Mouse (Mus musculus): ENCODE data around the gene Trim66. TPM values are rescaled to one million over a fixed set of nuclear protein-coding genes. Genes with fewer than 3 reads are reported as not detected.

Gene Trim66
- polyA plus RNA-seq, 1 experiment, result 0.09 TPM

DNA sequence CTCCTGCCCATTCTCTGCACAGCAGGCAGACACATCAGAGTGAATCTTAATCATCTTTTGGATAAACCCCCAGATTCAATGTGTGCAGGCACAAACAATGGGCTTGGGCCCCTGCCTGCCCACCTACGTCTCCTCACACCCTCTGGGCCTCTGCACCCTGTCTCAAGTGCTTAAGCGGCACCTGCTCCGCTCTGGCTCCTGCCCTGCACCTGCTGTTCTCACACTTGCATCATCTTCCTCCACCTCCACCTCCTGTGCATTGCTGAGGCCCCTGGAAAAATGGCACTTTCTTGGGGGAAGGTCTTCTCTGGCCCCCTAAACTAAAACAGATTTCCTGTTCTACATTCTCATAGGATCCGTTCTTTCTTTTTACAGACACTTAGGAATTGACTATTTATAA lies 26.0 kb upstream of the Trim66 start:
- TF ChIP-seq CTCF (IDR thresholded peaks at IDR 0.05; ENCODE audit: insufficient read depth, low read length), result no peak
- no peak for TF ChIP-seq POLR2A (IDR thresholded peaks at IDR 0.05; ENCODE audit: borderline replicate concordance, extremely low read depth, low read depth, low read length)
- 82% methylated on average over 4 of the region's 4 CpGs for WGBS
- no peak for DNase-seq
- Histone ChIP-seq H3K4me1 (ENCODE audit: control insufficient read depth, insufficient read depth, low read length) (peaks cover 15% of the 10 kb centered on the region), H3K4me3 (replicated peaks; ENCODE audit: extremely low read depth, low read depth, low read length) (no peak overlapping the region)

DNA sequence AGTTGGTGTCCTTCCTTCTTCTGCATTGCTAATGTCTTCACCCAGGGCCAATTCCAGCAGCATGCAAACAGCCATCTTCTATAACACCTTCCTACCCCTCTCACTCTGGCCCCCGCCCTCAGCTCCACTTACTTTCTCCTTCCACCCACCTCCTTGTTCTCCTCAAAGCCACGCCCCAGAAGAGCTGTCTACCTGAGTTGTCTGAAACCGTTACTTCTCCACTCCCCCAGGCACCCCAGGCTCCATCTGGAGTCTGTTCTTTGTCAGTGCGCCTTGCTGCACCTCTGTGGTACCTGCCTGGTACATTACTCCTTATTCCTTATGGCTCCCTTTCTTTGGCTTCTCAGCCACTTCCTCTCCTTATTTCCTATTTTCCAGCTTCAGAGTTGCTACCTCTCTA lies 25.2 kb upstream of the Trim66 start:
- H3K4me1 ChIP-seq (ENCODE audit: control insufficient read depth, insufficient read depth, low read length), result peaks cover 19% of the 10 kb centered on the region
- WGBS, result 87% methylated on average over 4 of the region's 4 CpGs
- H3K4me3 ChIP-seq (replicated peaks; ENCODE audit: extremely low read depth, low read depth, low read length), result no peak overlapping the region
- TF ChIP-seq CTCF (IDR thresholded peaks at IDR 0.05; ENCODE audit: insufficient read depth, low read length) (no peak), POLR2A (IDR thresholded peaks at IDR 0.05; ENCODE audit: borderline replicate concordance, extremely low read depth, low read depth, low read length) (no peak)
- DNase-seq, result no peak

DNA sequence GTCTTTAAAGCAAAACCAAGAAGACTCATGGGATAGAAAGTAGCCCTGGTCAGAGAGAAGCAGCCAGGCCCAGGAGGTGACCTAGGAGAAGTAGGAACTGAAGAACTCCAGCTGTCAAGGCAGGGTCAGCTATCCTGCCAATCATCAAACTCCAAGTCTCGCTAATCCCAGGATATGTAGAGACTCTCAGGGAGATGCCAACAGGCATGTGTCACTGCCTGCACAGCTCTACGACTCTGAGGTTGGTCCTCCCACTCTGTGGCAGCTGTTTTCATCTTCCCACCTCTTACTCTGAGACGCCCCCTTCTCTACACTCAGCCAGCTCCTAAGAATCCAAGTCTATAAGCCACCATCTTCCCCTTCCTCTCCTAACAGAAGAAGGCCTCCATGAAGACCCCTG lies 24.8 kb upstream of the Trim66 start:
- DNase-seq, result no peak
- TF ChIP-seq POLR2A (IDR thresholded peaks at IDR 0.05; ENCODE audit: borderline replicate concordance, extremely low read depth, low read depth, low read length), result no peak
- TF ChIP-seq CTCF (IDR thresholded peaks at IDR 0.05; ENCODE audit: insufficient read depth, low read length), result no peak
- H3K4me3 ChIP-seq (replicated peaks; ENCODE audit: extremely low read depth, low read depth, low read length), result no peak overlapping the region
- peaks cover 19% of the 10 kb centered on the region for H3K4me1 ChIP-seq (ENCODE audit: control insufficient read depth, insufficient read depth, low read length)
- WGBS, result 39% methylated on average over 3 of the region's 3 CpGs

DNA sequence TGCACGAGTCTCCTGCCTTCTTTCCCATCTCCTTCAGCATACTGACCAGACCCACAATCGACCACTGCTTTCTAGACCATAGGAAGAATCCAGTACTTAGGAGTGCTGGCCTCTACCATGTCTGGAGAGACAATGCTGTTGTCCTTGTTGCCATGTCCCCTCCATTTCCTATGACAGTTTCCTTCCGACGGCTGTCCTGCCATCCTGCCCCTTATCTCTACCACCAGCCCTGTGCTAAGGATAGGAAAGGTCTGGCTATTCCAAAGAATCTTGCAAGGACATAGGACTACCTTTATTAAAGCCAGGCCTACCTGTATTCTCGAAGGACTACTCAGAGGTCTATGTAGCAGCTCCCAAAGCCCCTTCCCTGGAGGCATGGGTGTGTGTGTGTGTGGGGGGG lies 23.6 kb upstream of the Trim66 start:
- WGBS, result 44% methylated on average over 5 of the region's 5 CpGs

DNA sequence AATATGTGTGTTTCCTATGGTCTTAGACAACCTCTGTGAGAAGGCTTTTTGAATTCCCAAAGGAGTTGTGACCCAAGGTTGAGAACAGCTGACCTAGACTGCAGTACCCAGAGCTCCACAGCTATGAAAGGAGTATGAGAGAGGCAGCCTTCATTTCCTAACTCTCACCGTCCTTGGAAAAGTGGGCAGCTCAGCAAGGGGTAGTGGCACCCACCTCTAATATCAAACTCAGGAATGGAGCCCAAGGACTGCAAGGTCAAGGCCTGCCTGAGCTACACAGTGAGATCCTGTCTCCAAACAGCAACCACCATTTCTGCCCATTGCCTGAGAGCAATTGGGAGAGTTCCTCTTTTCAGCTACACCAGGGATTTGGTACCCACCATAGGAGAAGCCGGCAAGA lies 21.8 kb upstream of the Trim66 start:
- Histone ChIP-seq H3K4me3 (replicated peaks; ENCODE audit: extremely low read depth, low read depth, low read length) (no peak overlapping the region), H3K4me1 (ENCODE audit: control insufficient read depth, insufficient read depth, low read length) (peaks cover 17% of the 10 kb centered on the region)
- DNase-seq, result no peak
- WGBS, result 64% methylated on average over 2 of the region's 2 CpGs
- no peak for TF ChIP-seq POLR2A (IDR thresholded peaks at IDR 0.05; ENCODE audit: borderline replicate concordance, extremely low read depth, low read depth, low read length)
- TF ChIP-seq CTCF (IDR thresholded peaks at IDR 0.05; ENCODE audit: insufficient read depth, low read length), result no peak

More for the DNA sequence above, 23.6 kb upstream of the Trim66 start:
- peaks cover 17% of the 10 kb centered on the region for H3K4me1 ChIP-seq (ENCODE audit: control insufficient read depth, insufficient read depth, low read length)
- no peak overlapping the region for H3K4me3 ChIP-seq (replicated peaks; ENCODE audit: extremely low read depth, low read depth, low read length)
- no peak for TF ChIP-seq POLR2A (IDR thresholded peaks at IDR 0.05; ENCODE audit: borderline replicate concordance, extremely low read depth, low read depth, low read length)
- TF ChIP-seq CTCF (IDR thresholded peaks at IDR 0.05; ENCODE audit: insufficient read depth, low read length), result no peak
- no peak for DNase-seq

DNA sequence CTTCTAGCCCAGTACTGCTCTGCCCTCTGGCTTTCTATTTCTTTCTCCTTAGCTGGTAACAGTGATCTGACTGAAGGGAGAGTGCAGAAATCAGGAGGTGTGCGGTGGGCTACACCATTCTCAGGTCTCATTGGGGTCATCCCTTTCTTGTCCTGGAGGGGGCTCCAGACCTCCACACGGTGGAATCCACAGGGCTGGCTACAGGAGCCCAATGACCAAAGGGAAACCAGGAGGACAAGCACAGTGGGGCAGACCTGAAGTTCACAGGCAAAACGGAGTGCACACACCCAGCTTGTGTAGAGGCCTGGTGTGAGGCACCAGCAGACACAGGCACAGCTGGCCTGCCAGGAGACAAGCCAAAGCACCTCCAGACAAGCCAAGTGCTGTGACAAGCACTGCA lies 20.4 kb upstream of the Trim66 start:
- TF ChIP-seq POLR2A (IDR thresholded peaks at IDR 0.05; ENCODE audit: borderline replicate concordance, extremely low read depth, low read depth, low read length) (no peak), CTCF (IDR thresholded peaks at IDR 0.05; ENCODE audit: insufficient read depth, low read length) (peak; percentile 65)
- Histone ChIP-seq H3K4me3 (replicated peaks; ENCODE audit: extremely low read depth, low read depth, low read length) (no peak overlapping the region), H3K4me1 (ENCODE audit: control insufficient read depth, insufficient read depth, low read length) (peaks cover 26% of the 10 kb centered on the region)
- 19% methylated on average over 3 of the region's 3 CpGs for WGBS
- DNase-seq, result peak; percentile 47

DNA sequence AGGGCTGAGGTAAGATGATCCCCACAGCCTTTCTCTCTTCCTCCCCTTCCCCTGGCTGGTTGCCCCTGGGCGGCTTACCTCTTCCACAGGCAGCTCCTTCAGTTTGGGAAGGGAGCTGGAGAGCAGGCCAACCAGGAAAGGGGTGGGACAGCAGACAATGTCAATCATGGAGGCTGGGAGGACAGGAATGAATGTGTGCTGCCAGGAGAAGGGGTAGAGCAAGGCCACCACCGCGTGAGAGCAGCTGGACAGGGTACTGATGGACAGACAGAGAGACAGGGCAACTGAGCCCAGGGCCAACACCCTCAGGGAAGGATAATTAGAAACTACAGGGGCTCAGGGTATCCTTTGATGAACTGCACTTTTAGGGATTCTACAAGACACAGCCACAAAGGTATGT lies 19.6 kb upstream of the Trim66 start:
- H3K4me1 ChIP-seq (ENCODE audit: control insufficient read depth, insufficient read depth, low read length), result peaks cover 26% of the 10 kb centered on the region
- DNase-seq, result no peak
- WGBS, result 47% methylated on average over 3 of the region's 3 CpGs
- TF ChIP-seq CTCF (IDR thresholded peaks at IDR 0.05; ENCODE audit: insufficient read depth, low read length) (no peak), POLR2A (IDR thresholded peaks at IDR 0.05; ENCODE audit: borderline replicate concordance, extremely low read depth, low read depth, low read length) (no peak)
- H3K4me3 ChIP-seq (replicated peaks; ENCODE audit: extremely low read depth, low read depth, low read length), result no peak overlapping the region

DNA sequence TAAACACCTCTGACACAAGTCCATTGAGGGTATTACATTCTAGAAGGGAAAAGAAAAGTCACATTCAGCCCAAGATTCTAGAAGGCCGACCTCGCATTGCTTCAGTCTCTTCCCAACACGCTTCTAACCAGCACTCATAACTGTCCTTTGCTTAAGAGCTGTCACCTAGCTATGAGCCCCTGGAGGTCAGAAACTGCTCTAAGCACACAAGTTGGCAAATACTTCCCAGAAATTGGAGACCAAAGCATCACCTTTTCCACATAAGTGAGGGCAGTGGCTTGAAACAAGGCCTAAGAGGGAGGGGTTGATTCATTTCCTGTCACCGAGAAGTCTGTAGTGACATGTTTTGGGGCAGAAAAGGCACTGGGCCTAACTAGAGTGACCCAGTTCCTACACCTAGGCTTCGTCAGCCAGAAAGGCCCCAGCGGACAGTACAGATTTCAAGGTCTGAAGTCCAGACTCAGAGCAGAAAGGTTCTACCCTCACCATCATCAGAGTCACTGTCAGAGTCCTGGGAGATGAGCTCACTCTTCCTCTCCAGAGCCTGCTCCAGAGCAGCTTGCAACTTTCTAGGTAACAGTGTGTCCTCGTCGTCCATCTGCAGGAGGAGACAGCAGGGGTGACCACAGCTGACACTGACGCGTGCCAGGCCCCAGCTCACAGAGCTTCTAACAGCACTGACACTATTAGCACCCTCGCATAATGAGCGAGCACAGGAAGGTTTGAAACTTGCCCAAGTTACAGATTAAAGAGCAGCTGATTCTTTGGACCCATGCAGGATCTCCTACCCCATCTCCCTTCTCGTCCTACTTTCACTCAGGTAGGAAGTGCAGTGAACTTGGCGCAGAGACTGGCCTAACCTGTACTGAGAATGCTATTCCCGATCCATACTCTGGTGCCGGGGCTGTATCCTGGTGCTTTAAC lies 18.1 kb upstream of the Trim66 start:
- 67% methylated on average over 16 of the region's 16 CpGs for WGBS
- no peak for DNase-seq
- no peak for TF ChIP-seq CTCF (IDR thresholded peaks at IDR 0.05; ENCODE audit: insufficient read depth, low read length)
- TF ChIP-seq POLR2A (IDR thresholded peaks at IDR 0.05; ENCODE audit: borderline replicate concordance, extremely low read depth, low read depth, low read length), result no peak
- Histone ChIP-seq H3K4me1 (ENCODE audit: control insufficient read depth, insufficient read depth, low read length) (peaks cover 17% of the 10 kb centered on the region), H3K4me3 (replicated peaks; ENCODE audit: extremely low read depth, low read depth, low read length) (no peak overlapping the region)

DNA sequence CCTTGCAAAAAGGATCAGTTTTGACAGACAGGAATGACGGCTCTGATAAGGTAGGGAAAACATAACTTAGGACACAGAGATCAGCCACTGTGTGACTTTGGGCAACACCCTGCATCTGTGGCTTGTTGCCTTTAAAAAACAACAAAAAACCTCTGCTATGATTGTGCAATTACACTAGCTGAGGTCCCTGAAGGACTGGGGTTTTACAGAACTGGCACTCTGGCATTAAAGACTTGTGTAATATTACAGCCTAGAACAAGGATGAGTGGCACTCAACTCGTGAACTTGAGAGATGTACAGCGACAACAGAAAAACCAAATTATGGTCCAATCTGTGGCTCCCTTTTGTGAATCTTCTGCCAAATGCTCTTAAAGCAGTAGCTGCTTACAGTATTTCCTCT lies 16.8 kb upstream of the Trim66 start:
- 66% methylated on average over 3 of the region's 3 CpGs for WGBS
- no peak for DNase-seq
- Histone ChIP-seq H3K4me3 (replicated peaks; ENCODE audit: extremely low read depth, low read depth, low read length) (no peak overlapping the region), H3K4me1 (ENCODE audit: control insufficient read depth, insufficient read depth, low read length) (peaks cover 14% of the 10 kb centered on the region)
- no peak for TF ChIP-seq CTCF (IDR thresholded peaks at IDR 0.05; ENCODE audit: insufficient read depth, low read length)
- no peak for TF ChIP-seq POLR2A (IDR thresholded peaks at IDR 0.05; ENCODE audit: borderline replicate concordance, extremely low read depth, low read depth, low read length)

DNA sequence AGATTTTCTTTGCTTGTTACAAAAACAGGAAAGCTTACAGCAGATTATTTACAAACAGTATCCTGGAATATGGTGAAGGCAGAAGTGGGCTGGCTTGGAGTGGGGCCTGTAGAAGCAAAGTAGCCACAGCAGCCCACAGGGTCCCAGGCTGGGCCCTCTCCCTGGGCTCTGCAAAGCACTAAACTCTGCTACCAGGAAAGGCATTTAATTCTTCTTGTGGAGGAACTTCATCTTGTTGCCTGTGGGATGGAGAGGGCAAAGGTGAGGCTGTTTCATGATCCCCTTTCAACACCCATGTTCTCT lies 16.5 kb upstream of the Trim66 start:
- no peak for TF ChIP-seq CTCF (IDR thresholded peaks at IDR 0.05; ENCODE audit: insufficient read depth, low read length)
- TF ChIP-seq POLR2A (IDR thresholded peaks at IDR 0.05; ENCODE audit: borderline replicate concordance, extremely low read depth, low read depth, low read length), result no peak
- DNase-seq, result no peak
- peaks cover 13% of the 10 kb centered on the region for H3K4me1 ChIP-seq (ENCODE audit: control insufficient read depth, insufficient read depth, low read length)
- no peak overlapping the region for H3K4me3 ChIP-seq (replicated peaks; ENCODE audit: extremely low read depth, low read depth, low read length)
